Mouse (Mus musculus) adrenal gland, adult 10 weeks (tissue): Measurements from ENCODE around the gene Khdc3. TPM values are rescaled to one million over a fixed set of nuclear protein-coding genes. Genes with fewer than 3 reads are reported as not detected.

Source experiments
- polyA plus RNA-seq: library from polyadenylated mRNA; stranded (reverse); fragments of 350-450 nt; fragmentation: Illumina TruSeq; extraction: RNeasy Lipid Tissue Mini Kit (QIAGEN cat#74804); gene quantifications from one replicate; pipeline ENCODE4 v1.2.3, GENCODE M21; 2014; ENCODE audit warnings: low read depth, low replicate concordance

Khdc3 gene
- polyA plus RNA-seq, result not detected

DNA sequence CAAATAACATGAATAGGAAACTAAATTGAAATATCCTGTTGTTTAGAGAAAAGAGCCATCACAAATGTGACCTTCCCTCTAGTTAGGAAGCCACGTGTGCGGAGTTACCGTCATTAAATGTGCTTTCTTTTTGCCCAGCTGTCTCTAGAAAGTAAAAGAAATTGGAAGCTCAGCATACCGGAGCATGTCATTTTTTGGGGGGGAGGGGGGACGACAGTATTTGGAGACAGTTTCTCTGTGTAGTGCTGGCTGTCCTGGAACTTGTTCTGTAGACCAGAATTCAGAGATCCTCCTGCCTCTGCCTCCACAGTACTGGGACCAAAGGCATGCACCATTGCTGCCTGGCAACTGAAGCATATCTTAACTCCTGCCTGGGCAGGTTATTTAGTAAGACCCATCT is at the start of gene Khdc3:
Khdc3 (plus strand) TSS at position 301 of the 400 bp plus-strand sequence.

DNA sequence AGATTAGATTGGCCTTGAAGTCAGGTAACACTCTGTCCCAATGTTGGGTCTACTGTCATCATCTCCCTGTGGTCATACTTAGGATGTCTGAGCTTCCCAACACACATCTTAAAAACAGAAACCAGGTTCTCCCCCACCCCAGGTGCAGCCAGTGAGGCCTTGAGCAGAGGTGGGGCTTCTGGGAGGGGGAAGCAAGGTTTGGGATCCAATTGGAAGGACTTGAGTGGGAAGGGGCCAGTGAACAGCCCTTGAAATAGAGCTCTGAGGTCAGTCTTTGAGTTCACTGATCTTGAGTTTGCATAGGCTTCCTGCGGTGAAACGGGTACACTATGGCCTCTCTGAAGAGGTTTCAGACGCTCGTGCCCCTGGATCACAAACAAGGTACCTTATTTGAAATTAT is 545 bp downstream of the Khdc3 start, which contains the start of gene Gm20509:
Gm20509 (plus strand) TSS at position 290 of the 400 bp plus-strand sequence.

DNA sequence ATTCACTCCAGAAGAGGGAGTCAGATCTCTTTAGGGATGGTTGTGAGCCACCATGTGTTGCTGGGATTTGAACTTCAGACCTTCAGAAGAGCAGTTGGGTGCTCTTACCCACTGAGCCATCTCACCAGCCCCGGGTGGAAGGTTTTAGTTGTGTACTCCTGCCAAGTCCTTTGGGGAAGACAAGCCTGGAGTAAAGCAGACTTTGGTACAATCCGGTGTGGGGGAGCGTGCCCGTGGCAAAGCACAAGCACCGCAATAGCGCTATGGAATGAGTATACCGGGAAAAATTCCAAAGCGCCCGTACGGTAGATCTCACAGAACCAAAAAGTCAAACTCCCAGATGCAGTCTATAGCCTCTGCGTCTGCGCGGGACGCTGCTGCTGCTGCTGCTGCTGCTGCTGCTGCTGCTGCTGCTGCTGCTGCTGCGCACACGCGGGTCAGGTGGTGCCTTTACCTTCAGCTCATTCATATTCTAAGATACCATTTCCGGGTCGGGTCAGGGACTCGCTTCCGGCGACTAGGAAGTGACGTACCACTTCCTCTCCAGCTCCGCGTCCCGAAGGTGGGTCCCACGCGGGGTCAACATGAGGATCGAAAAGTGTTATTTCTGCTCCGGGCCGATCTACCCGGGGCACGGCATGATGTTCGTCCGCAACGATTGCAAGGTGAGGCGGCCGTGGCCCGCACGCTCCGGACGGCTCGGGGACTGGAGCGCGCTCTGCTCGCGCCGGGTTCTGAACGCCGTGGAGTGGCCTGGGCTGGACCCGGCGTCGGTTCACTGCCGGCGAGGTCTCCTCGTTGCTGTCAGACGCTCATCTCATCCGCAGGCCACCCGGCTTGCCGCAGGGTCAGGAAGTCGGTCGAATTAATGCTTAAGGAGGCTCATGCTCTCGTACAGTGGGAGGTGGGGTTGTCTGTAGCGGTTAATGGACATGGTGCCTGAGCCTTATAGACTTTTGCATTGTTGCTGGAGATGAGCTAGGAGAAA is 11.6 kb downstream of the Khdc3 start, which contains the start of gene Rsl24d1:
Rsl24d1 (plus strand) TSS at position 508 of the 988 bp plus-strand sequence.

Other genes with a start within 250 kb of the Khdc3 start
- gene Pygo1, start 176.2 kb upstream of the Khdc3 start, polyA plus RNA-seq, result 11.5 TPM
- gene Dyx1c1, start 143.1 kb upstream of the Khdc3 start, polyA plus RNA-seq, result 4.0 TPM
- 1.0 TPM for gene Gm44503, start 143.0 kb upstream of the Khdc3 start, polyA plus RNA-seq
- gene Ccpg1os, start 116.5 kb upstream of the Khdc3 start, polyA plus RNA-seq, result 20.4 TPM
- gene Ccpg1, start 116.4 kb upstream of the Khdc3 start, polyA plus RNA-seq, result 313 TPM
- 14.2 TPM for gene Pigb, start 61.5 kb upstream of the Khdc3 start, polyA plus RNA-seq
- gene Rab27a, start 57.0 kb upstream of the Khdc3 start, polyA plus RNA-seq, result 39.6 TPM
- not detected for gene Gm20509, start 634 bp downstream of the Khdc3 start, polyA plus RNA-seq
- 82.2 TPM for gene Rsl24d1, start 11.6 kb downstream of the Khdc3 start, polyA plus RNA-seq